Mouse (Mus musculus): ENCODE results near the gene Pdgfc.

- TF ChIP-seq POLR2A (IDR thresholded peaks at IDR 0.05; ENCODE audit: borderline replicate concordance, low read depth, low read length) (no peak), CTCF (IDR thresholded peaks at IDR 0.05; ENCODE audit: low read depth, low read length) (no peak)
Measured at GRCm38 (mm10) chr3:81102158-81102876, 66.1 kb downstream of the Pdgfc start.
